Mouse (Mus musculus) spleen, adult 2 months (tissue): ENCODE measurements at regions not wholly inside any gene's neighbourhood (a gene's known extent, or its start where the extent isn't known, plus 50 kb on each side); places are given as distances from the start of the nearest gene placed in this dataset.

Experiments
- CTCF ChIP-seq: fragments of 200-500 bp; IDR thresholded peaks from 2 replicates; pipeline ENCODE4 v1.5.1; 2011; ENCODE audit warnings: mild to moderate bottlenecking, inconsistent platforms; ENCODE audit not compliant: insufficient read depth, insufficient read length, insufficient replicate concordance; ENCODE audit errors: extremely low read depth
- POLR2A ChIP-seq: fragments of 200-500 bp; IDR thresholded peaks from 2 replicates; pipeline ENCODE4 v1.6.1; 2011; ENCODE audit warnings: low read depth, low read length, inconsistent platforms

DNA sequence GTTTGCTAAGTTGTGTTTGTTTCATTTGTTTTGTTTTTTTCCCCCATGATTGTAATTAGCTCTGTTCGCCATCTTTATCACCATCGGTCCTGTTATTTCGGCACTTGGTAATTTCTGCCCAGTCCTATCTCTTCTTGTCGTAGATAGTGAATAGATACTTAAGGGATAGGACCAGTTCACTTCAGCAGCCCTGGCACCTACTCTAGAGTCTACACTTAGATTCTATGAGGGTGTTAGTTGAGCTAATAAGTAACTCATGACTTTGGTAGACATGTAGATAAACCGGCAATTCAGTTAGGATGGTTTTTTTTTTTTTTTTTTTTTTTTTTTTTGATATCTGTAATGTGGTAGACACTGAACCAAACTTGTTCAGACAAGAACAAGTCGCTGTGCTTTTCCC lies 72.5 kb upstream of the Bmper start:
- TF ChIP-seq POLR2A = no peak
- no peak for TF ChIP-seq CTCF
